Mouse (Mus musculus) retina, adult 2 months (tissue): ENCODE measurements at regions not wholly inside any gene's neighbourhood (a gene's known extent, or its start where the extent isn't known, plus 50 kb on each side); places are given as distances from the start of the nearest gene placed in this dataset.

ENCODE experiments used
- DNase-seq: peaks from one replicate; pipeline ENCODE4 v3.0.0-alpha.2; 2012; ENCODE audit warnings: low read depth, low spot score

DNA sequence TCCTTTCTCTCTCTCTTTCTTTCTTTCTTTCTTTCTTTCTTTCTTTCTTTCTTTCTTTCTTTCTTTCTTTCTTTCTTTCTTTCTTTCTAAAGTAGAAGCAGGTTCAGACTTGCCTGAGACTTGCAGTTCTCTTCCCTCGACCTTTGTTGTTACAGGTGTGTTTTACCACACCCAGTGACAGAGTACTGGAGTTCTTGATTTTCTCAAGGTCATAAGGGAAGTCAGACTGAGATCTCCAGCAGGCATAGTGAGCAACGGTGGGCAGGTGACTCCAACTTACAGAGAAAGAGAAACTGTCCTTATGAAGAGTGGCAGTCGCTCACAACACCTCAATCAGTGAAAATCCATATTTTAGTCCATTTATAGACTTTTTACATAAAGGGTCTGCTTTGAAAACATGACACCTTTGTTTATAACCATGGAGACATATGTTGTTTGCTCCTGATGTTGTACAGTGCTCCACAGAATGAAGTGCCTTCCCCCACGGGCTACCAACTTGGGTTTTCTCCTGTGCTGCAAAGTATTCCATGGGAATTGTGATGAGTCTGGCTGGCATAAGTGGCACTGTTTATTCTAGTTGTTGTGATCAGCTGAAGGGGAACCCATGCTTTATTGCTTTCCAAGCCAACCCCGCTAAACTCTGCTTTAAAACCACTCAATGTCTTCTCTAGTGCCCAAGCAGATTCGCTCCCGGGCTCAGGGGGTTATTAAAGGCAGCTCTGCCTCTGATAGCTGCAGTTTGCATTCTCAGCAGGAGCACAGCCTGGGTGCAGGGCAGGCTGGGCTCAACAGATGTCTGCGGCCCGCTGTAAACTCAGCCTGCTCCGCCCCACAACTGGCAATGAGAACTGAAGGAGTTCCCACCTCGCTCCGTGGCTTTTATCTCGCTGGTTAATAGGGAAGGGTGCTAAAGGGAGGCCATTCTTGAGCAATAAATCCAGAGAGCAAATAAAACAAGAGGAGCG, 132.6 kb upstream of the Jade1 start:
- DNase-seq: no peak

DNA sequence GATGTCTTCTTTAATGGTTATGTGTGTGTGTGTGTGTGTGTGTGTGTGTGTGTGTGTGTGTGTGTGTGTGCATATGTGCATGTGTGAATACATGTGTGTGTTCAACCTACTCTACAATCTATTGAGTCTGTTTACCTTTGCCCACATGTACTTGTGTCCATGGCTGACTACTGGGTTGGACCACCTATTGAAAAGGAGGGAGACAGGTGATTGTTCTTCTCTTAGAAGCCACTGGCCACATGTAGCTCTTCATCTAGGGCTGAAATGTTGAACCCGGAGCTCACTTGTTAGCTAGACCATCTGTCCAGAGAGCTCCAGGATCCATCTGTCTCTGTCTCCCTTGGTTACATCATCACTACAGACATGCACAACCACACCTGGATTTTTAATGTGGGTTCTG, 141.8 kb upstream of the Jade1 start:
- no peak for DNase-seq

DNA sequence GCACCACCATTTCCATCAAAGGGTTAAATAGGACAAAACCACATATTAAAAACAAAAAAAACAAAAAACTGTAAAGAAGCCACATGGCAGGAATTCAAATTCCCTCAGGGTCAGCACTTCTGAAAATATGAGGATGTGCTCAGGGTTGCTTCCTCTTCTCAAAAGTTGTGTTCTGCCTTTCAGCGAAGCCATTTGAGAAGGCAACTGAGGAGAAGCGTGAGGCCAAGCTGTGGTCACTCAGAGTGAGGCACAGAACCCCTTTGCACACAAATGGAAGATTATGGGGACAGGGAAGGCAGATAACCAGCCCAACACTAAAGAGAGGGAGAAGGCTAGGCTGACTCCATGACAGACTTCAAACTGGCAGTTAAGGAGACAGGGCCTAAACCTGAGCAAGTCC, 142.8 kb upstream of the Jade1 start:
- no peak for DNase-seq

DNA sequence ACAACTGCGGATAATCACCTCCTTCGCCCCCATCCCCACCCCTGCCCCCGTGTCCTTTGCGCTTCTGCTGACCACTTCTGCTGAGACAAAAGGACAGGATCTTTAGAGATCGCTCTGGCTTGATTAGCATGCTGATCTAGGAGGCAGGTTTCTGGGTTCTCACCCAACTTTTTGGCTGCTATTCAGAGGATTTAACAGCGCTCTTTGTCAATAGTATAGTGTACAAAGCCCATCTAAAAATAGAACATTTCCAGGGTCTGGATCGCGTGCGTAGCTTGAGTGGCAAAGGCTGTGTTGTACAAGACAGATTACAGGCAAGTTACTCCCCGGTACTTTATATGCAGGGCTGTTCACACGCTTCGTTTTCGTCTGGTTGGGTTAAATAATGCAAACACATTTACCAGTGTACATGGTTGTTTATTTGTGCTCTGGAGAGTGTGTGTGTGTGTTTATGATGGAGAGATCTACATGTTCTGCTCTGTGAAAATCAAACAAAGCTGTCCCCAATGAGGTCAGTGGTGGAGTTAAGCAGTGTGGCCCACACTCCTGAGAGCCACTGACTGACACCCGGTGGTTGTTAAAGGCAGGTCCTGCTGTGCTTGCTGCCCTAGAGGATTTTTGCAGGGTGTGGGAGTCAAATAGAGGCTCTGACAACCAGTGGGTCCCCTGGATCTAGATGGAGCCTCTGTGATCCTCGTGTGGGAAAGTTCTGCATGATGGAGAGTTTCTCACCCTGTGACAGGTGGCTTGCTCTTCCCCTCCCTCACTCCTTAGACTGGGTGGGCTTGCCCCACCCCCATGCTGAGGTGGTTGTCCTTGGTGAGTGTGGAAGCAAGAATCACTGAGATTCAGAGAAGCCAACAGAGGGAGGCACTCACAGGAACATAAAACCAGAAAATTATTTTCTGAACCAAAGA, 146.5 kb upstream of the Jade1 start:
- DNase-seq: peak; percentile 11

DNA sequence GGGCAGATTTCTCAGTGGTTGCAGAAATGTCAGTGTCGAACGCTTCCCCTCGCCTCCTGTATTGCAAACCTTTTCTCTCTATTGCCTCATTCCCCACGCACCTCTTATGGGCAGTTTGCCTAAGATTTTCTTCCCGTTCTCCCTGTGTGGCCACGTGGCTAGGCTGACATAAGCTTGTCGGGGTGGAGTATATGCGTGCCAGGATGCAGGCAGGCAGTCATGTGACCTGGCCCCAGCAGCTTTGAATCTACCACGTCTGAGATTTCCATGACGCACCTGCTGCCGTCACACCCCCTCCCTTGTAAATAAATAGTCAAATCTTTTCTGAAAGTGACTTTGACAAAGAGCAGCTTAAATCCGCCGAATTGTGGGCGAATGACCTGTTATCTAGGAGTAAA, 147.1 kb upstream of the Jade1 start:
- peak; percentile 47 for DNase-seq

DNA sequence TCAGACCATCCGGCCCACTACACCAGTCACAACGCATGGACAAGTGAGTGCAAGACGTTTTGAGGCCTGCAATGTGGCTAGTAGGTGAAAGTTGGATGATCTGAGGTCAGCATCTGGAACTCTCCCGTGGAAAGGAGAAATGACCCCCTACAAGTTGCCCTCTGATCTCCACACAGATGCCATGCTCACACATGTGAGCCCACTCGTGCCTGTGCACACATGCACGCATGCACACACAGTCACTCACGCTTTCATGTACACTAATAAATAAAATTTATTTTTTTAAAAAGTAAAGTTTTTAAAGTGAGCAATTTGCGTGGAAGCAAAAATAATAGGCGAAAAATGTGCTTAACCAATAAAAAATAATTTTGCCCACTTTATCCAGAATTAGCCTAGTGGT, 147.5 kb upstream of the Jade1 start:
- DNase-seq: no peak

DNA sequence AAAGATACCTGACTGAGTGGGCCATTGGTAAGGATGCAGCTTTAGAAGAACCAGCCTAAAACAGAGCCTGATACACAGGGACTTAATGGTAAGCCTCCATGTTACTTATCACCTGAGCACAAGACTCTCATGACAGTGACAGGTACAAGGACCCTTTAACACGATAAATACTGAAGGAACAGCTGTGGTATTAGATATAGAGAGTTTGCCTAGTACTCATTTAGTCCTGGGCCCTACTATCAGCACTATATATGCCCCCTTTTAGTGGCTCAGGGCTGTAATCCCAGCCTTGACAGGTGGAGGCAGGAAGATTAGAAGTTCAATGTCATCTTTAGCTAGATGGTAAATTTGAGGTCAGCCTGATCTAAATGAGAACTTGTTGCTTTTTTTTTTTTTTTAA, 148.0 kb upstream of the Jade1 start:
- no peak for DNase-seq

DNA sequence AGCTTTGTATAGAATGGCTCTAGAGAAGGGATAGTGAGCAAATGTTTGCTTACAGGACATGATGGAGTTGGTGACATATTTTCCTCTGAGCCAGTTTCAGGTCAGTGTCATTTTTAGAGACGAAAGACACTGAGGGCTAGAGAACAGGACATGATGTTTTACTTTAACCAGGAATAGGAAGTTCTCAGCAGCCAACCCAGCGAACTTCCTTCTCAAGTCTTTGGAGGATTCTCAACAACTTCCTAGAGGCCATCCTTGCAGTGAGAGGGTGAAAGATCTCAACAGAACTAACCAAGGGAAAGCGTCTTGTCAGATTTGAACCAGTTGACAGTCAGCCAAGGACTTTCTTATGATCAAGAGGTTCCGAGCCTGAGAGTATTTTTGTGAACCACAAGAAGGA, 153.7 kb upstream of the Jade1 start:
- no peak for DNase-seq

DNA sequence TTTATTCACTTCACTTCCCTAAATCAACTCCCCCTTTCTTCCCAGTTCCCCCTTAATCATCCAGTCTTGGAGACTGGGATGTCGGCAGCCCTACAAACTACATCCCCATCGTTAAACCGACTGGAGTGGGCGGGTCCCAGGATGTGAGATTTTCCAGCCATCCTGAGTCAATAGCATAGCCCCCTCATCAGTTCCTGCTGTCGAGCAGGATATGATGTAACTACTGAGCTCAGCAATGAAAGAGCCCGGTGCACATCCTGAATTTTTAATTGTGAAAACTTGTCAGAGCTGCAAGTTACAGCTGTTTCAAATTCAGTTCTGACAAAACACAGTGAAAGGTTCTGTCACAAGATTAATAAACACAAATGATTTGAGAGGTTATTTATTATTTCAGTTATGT, 165.7 kb upstream of the Jade1 start:
- no peak for DNase-seq

DNA sequence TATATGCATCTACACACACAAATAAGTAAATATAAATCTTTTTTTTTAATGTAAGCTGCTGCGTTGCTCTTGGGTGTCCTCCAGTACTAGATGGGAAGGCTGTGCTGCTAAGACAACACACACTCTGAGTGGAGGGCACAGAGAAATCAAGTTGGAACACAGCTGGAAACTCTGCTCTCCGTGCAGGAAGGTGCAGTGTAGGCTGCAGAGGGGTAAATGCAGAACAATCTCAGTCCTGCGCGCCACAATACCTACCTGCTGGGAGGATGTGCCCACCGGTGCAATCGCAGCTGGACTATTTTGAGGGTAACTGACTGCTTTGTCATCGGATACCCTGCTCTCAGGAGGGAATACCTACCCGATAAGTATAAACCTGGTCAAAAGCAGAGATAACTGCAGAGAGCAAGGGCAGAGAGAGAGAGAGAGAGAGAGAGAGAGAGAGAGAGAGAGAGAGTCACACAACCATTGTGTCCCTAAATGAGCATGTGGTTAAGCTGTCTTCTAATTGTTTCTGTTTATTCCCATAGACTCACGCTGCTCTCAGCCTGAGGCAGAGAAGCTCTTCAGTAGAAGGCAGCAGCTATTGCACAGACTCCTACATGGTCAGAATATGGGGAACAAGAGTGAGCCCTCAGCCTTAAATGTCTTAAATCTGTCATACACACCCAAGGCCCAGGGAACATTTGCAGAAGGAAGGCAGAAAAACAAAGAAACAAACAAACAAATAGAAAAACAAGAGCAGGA, 167.9 kb upstream of the Jade1 start:
- no peak for DNase-seq

DNA sequence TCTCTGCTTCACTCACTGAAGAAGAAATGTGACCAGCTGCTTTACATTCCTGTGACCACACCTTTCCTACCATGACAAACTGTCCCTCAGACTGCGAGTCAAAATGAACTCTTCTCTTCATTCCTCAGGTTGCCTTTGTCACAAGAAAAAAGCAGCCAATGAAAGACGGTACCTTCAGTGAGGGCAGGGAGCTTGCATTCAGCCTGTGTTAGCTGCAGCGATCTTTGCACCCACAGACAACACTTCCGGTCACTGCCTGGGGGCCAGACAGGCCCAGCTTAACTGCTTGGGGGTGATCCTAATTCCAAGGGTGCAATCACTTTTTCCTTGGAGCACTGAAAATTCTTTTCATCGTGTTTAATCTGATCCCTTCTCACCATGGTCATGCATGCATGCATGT, 169.2 kb upstream of the Jade1 start:
- no peak for DNase-seq

DNA sequence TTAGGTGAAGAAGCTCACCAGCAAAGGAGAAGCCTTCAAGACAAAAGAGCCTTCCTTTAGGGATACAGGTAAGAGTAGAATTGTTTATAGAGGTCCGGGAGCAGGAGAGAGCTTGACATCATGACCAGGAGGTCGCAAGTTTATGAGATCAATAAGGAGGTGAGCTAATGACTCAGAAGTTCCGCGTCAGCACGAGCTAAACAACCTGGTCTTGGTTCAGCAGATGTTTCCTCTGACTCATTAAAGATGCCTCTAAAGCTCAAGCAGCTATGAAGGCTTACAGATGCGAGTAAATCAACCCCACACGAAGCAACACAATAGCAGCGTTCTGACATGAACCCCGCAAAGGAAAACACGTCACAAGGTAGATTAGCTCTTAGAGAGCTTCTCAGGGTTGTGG, 171.1 kb upstream of the Jade1 start:
- no peak for DNase-seq

DNA sequence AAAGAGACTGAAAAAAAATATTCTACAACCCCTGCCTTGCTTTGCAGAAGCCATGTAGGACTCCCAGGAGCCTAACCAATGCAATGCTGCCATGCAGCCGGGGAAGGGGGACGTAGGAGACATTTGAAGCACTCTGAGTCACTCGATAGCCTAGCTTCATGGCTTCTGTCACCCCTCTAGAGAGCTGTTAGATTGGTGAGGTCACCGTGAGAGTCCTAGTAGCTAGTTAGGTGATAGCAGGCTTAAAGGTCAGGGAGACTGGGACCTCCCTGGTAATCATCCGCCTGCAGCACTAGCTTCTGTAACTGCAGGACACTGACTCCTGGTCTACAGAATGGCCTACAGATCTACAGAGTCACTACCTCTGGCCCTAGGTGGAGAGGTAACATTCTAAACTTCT, 177.0 kb upstream of the Jade1 start:
- no peak for DNase-seq

DNA sequence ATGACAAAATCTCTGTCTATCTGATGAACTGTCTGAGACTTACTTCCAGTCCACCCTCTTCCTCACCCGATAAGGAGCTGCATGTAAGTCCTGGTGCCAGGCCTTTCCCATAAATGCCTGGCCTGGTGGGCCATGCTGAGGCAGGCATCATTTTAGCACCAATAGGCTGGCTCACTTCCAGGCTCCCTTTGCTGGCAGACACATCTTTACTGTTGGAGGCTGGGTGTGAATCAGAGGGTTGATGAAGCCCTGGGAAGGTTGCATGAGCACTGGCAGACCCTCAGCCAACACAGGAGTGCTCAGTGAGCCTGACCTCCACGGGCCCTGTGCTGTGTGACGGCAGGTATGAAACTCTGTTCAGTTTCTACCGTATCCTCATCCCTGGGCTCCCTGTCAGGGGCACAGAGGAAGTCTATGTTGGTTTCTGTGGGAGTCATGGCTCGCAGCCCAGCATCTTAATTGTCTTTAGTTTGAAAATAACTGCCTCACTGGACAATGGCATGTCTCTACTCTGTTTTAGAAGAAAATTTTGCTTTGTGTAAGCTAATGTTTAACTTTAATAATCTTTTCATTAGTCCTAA, 177.6 kb upstream of the Jade1 start:
- no peak for DNase-seq

DNA sequence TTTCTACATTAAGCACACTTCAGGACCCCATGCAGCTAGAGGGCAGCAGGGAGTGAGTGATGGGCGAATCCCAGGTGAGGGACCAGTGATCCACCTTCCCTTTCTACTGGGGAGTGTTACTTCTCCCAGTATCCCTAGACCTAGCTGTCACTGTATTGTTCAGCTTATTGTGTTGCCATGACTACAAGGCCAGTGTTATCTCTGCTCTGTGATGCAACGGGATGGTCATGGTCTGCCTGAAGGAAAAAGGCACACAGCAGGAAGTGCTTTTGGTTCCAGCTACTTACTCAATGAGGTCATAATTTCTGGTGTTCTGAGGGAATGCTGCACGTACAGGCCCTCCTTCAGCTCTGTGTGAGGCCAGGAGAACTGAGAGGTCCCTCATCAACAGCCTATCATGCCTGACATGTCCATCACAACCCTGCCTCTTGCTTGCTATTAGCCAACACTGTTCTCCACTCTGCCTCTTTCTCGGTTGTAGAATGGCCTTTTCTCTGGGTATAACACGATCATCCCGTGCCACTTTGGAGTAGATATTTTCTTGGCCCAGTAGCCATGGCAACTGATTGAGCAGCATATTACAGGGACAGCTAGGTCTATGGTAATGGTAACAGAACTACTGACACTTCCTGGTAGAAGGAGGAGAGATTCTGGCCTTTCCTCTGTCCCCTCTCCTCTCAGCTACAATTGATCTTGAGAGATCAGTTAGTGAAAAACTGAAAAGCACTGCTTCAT, 178.5 kb upstream of the Jade1 start:
- DNase-seq: no peak

DNA sequence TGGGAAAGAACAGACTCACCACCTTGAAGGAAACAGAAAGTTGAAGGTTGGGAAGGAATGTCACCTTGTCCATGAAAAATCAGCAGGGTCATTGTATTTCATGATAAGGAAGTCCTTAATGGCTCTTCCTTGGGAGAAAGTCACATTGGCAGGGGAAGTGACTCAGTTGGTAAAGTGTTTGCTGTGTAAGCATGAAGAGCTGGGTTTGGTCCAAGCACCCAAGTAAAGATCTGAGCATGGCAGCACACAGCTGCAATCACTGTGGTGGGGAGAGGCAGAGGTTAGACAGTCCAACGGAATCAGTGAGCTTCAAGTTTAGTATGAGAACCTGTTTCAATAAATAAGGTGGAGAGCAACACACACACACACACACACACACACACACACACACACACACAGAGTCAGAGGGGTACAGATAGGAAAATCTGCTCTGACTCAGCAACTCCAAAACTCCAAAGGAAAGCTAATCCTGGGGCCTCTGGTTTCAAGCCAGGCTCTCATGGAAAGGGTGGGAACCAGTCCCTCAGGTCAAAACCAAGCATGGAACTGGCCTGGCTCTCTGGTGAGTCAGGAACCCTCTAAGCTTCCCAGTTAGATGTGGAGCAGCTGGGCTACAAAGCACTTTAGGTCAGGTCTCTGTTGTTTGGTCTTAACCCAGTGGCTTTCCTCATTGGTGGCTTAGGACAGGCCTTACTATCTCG, 180.2 kb upstream of the Jade1 start:
- no peak for DNase-seq

DNA sequence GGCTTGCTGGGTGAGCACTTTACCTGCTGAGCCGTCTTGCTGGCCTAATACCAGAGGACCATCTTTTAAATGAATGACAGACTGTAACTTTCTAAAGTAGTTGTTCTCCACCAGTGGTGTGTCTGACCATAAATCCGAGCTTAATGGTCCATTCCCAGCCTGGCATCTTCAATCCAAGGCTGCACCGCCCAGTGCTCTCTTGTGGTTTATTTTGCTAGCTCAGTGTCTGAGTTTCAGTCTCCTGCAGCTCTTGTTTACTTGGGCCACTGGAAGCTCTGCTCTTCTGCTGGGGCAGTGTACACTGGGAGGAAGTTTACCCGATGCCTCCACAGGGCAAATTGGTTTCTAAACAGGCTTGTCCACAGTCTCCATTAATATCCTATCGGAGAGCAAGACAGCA, 182.3 kb upstream of the Jade1 start:
- no peak for DNase-seq

DNA sequence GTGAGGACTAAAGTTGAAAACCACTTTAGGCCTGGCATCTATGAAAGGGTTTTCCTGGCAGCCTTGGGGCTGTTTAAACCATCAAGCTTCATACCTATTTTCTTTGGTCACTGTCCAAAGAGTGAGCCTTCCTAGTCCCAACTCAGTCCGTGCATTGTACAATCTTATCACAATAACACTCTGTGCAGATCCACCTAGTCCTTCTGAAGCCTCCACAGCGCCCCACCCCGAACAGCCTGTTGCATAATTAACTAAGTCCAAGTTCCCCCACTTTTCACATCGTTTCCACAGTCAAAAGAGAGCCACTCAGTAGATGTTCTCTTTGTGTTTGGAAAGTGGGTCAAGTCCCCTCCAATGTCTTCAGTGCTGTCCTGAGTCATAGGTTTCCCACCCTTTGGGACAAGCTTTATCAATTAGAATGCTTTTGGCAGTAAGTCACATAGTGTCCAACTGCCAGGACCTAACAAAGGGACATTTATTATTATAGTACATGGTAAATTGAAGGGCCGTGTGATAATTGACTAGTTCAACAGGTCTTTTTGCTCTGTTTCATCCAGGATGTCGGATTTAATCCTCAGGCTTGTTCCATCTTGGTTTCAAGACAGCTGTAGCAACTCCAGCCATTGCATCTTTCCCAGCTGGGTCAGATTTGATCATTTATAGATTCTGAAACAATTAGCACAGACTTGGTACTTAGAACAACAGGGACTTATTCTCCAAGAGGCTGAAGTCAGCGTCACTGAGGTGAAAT, 187.0 kb upstream of the Jade1 start:
- DNase-seq: no peak

DNA sequence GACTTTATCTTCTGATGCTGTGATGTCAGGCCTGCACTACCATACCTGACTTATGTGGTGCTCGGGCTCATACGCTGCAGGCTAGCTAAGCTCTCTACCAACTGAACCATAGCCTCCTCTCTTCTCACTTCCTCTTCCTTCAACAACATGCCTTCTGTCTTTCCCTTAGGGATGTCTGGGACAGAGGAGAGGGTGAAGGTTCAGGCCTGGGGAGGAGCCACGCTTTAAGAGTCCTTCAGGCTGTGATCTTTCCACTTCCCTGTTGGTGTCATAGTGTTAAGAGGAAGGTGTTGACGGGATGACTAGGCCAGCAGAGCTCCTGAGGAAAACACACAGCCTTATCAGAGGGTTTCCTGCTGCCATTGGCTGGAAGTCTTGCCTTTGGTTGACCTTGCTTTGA, 188.8 kb upstream of the Jade1 start:
- DNase-seq: no peak

DNA sequence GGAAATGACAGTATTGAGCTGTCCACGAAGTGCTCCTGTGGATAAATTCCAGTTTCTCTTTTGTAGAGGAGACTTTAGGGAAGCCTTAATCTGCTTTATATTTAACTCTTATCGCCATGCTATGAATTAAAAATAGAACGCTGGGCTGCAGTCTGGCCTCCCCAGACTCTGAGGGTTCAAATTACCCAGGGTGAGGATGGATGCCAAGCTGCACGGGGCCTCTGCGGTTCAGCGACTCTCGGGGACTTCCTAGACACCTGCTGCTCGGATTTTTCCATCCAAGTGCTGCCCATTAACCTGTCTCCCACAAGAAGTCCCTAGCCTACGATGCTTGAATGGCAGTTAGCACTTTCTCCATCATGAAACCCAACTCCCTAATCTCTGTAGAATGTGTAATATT, 189.3 kb upstream of the Jade1 start:
- no peak for DNase-seq
